Mouse (Mus musculus) heart, adult 2 months (tissue): ENCODE measurements around the gene Tmc8. TPM values are rescaled to one million over a fixed set of nuclear protein-coding genes. Genes with fewer than 3 reads are reported as not detected.
A peak's percentile ranks its signal among the peaks of the same experiment; 100 is the strongest.

Experiments
- DNase-seq, 2 experiments: peaks; one replicate each; pipeline ENCODE4 v3.0.0; 2021
- H3K27ac ChIP-seq: fragments of 200-600 bp; 2 replicates; pipeline ENCODE4 v1.8.1; 2022
- H3K27me3 ChIP-seq: fragments of 200-500 bp; 2 replicates; pipeline ENCODE4 v1.6.1; 2012; ENCODE audit warnings: mild to moderate bottlenecking, low read length, inconsistent platforms, mixed read lengths; ENCODE audit not compliant: control insufficient read depth, insufficient read depth
- H3K36me3 ChIP-seq: fragments of 200-500 bp; 2 replicates; pipeline ENCODE4 v1.6.1; 2012; ENCODE audit warnings: low read length, inconsistent platforms; ENCODE audit not compliant: control insufficient read depth, insufficient read depth
- H3K4me1 ChIP-seq: fragments of 200-500 bp; 2 replicates; pipeline ENCODE4 v1.6.1; 2011; ENCODE audit warnings: low read length; ENCODE audit not compliant: control insufficient read depth, insufficient read depth
- H3K4me3 ChIP-seq: fragments of 200-600 bp; 2 replicates; pipeline ENCODE4 v1.8.1; 2022
- H3K79me2 ChIP-seq: fragments of 200-500 bp; replicated peaks from 2 replicates; pipeline ENCODE4 v1.6.1; 2012; ENCODE audit warnings: mild to moderate bottlenecking, inconsistent platforms, low read length, moderate library complexity, mixed read lengths; ENCODE audit not compliant: control insufficient read depth, insufficient read depth
- H3K9ac ChIP-seq: fragments of 200-500 bp; 2 replicates; pipeline ENCODE4 v1.6.1; 2012; ENCODE audit warnings: low read depth, mild to moderate bottlenecking, control low read depth, inconsistent platforms, low read length, mixed read lengths
- CTCF ChIP-seq: fragments of 200-600 bp; IDR thresholded peaks from 2 replicates; pipeline ENCODE4 v1.8.1; 2022; ENCODE audit warnings: antibody characterized with exemption, mild to moderate bottlenecking, moderate library complexity
- EP300 ChIP-seq: fragments of 200-500 bp; IDR thresholded peaks from 2 replicates; pipeline ENCODE4 v1.6.1; 2011; ENCODE audit warnings: low read depth, low read length, control low read depth; ENCODE audit not compliant: insufficient read depth
- POLR2A ChIP-seq: fragments of 200-500 bp; IDR thresholded peaks from 2 replicates; pipeline ENCODE4 v1.6.1; 2011; ENCODE audit warnings: mild to moderate bottlenecking, low read depth, low read length, control low read depth; ENCODE audit not compliant: insufficient read depth
- WGBS: fragments of 180-500 bp; shearing (Covaris S2); methylation state at CpG from one replicate; pipeline ENCODE4 v1.1.7; 2018; 5-methylcytosine and 5-hydroxymethylcytosine counted together
- intact Hi-C: fragments of 180-260 bp; cut with DNase I; formaldehyde crosslinking; loops from one replicate; pipeline ENCODE4 v1.15.1; 2025
- polyA plus RNA-seq: library from polyadenylated mRNA; depleted of rRNA; stranded (reverse); fragments of >200 nt; gene quantifications from 2 replicates; pipeline ENCODE4 v1.2.3, GENCODE M21; 2012
- total RNA-seq, 2 experiments: library from RNA; stranded (reverse); gene quantifications; 2 replicates each; pipeline ENCODE4 v1.2.3; 2021

Tmc8 gene
- total and polyA plus RNA-seq, 3 experiments, result 3.3 to 9.5 (median 3.7) TPM

DNA sequence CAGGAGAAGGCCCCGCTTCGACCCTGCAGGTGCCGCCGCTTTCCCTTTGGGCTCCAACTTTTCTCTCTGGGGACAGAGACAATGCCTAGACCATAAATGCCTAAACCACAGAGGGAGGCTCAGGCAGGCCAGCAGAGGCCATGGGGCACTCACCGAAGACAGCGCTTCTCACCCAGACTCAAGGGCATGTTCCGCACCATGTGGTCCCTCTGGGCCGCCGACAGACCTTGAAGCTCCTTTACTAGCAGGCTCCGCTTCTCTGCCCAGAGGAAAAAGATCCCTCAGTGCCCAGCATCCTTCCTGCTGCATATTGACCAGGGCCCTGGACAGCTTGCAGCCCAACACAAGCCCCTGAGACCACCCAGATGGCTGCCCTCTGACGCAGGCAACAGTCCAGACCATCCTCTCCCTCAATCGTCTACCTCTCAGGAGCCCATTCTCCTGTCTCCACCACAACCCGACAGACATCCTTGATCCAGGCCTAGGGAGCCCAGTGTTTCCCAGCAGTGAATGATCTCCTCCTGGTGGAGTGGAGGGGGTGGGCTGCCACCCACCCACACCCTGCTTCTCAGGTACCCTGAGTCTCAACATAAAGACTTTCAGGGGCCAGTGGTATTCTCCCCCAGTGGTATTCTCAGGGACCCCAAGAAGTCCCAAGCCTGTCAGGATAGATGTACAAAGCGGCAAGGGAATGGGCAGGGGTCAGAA is 5.6 kb upstream of the Tmc8 start:
- intact Hi-C loops, result no loop called here
- H3K9ac ChIP-seq, result no peak overlapping the region
- H3K27me3 ChIP-seq, result no peaks in the 10 kb centered on the region
- H3K79me2 ChIP-seq, result no peaks in the 10 kb centered on the region
- no peaks in the 10 kb centered on the region for H3K36me3 ChIP-seq
- peaks cover 4% of the 10 kb centered on the region; the same call in 1 of the 2 replicates for H3K4me1 ChIP-seq
- no peak overlapping the region for H3K27ac ChIP-seq
- H3K4me3 ChIP-seq, result no peak overlapping the region
- DNase-seq, result no peak
- no peak for TF ChIP-seq EP300
- no peak for TF ChIP-seq POLR2A
- no peak for TF ChIP-seq CTCF
- 92% methylated on average over 14 of the region's 14 CpGs for WGBS

DNA sequence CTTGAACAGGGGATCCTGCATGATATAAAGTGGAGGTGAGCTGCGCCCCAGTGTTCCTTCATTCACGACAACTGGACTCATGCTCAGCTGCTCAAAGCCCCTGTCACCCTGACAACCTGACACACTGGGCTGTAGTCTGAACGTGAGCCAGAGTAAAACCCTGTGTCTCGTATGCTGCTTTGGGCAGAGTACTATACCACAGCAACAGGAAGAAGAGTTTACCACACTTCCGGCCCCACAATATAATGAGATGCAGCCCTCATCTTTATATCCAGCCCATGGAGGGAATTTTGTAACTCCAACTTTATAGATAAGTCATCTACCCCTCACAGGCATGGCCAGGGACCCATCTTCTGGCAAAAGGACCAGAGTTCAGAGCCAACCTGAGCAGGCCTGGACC is 4.8 kb upstream of the Tmc8 start:
- Histone ChIP-seq H3K79me2 (no peaks in the 10 kb centered on the region), H3K4me1 (peaks cover 6% of the 10 kb centered on the region; the same call in 1 of the 2 replicates), H3K36me3 (no peaks in the 10 kb centered on the region), H3K9ac (no peak overlapping the region), H3K27me3 (no peaks in the 10 kb centered on the region), H3K4me3 (no peak overlapping the region), H3K27ac (no peak overlapping the region)
- WGBS, result 82% methylated on average over 5 of the region's 5 CpGs
- no peak for DNase-seq
- intact Hi-C loops, result no loop called here
- TF ChIP-seq POLR2A (no peak), CTCF (no peak), EP300 (no peak)

DNA sequence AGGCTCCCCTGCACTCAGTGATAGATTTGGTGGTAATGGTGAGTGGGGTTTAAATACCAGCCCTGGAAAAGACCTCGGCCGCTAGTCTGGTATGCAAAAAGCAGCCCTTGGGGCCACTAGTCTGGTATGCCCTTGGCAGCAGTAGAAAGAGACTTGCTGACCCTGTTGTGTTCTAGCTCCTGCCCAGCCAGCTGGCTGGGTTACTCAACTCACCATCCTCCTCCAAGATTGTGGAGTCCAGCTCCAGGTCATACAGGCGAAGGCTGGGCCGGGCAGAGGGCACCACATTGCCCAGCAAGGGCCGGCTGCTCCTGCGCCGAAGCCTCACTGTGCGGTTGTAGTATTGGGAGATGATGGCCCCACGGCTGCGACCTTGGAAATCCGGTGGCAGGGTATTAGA is 3.8 kb upstream of the Tmc8 start:
- Histone ChIP-seq H3K79me2 (no peaks in the 10 kb centered on the region), H3K36me3 (no peaks in the 10 kb centered on the region), H3K27me3 (no peaks in the 10 kb centered on the region), H3K9ac (no peak overlapping the region), H3K4me3 (no peak overlapping the region), H3K4me1 (peaks cover 6% of the 10 kb centered on the region; the same call in 1 of the 2 replicates), H3K27ac (no peak overlapping the region)
- TF ChIP-seq CTCF (no peak), EP300 (no peak)
- no peak for DNase-seq
- intact Hi-C loops, result no loop called here
- whole genome bisulfite sequencing, result 93% methylated on average over 11 of the region's 11 CpGs

DNA sequence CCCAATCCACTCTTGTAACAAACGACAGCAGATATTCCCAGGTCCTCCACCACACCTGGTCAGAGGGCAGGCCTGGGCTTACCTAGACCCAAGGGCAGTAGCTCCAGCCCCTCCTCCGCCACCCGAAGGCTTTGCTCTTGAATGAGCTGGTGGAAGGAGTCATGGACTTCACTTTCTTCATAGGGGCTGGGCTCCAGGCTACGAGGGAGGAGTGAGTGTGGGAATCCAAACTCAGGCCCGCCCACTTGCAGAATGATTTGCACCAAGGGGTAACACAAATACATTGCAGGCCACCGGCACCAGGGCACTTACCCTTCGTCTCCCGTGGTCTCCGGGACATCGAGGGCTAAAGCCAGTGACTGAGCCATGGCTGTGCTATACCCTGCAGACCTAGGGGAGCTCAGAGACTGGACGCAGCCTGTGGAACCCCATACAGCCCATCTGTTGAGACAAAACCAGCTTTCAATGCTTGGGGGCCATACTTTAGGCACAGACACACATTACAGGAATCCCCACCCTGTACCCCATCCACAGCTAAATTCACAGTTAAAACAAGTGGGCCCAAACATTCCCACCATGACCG is 2.9 kb upstream of the Tmc8 start:
- TF ChIP-seq CTCF (no peak), POLR2A (no peak), EP300 (no peak)
- Histone ChIP-seq H3K27ac (peak overlapping the region; percentile 96), H3K9ac (peak overlapping the region; percentile 74), H3K4me3 (peak overlapping the region; percentile 52), H3K27me3 (no peaks in the 10 kb centered on the region), H3K79me2 (no peaks in the 10 kb centered on the region), H3K4me1 (peaks cover 6% of the 10 kb centered on the region; the same call in 1 of the 2 replicates), H3K36me3 (no peaks in the 10 kb centered on the region)
- peak; percentile 45 to 58 for DNase-seq
- 44% methylated on average over 12 of the region's 12 CpGs for WGBS
- intact Hi-C loops, result no loop called here

DNA sequence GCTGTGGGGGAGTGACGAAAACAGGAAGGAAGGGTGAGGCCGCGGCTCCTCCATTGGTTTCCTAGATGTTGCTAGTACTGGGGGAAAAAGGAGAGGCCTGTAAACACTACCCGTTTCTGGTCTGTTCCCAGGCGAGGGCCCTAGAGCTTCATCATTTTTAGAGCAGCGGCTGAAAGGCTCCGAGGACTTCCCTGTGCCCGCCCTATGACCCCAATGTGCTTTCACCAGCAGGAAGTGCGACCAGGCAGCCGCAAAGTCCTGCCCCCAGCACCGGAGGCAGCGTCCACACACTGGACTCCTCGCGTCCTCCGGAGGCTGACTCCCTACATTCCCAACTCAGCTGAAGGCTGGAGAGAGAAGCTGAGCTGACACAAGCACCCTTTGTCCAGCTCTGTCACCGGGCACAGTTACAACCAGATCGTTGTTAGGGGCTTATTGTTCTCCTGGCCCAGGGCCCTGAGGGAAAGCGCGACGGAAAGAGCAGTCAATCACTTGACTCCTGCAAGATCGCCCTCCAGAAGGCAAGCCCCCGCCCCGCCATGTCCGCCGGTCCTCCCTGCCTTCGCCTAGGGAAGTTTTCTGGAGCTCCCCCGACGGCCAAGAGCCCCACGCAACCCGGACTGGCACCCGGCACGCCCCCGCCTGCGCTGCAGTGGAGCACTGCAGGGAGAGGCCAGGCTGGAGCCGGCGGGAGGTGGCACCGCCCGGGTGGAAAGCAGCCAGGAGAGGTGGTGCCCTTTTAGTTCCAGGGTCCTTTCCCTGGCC is 2.3 kb upstream of the Tmc8 start:
- TF ChIP-seq POLR2A (peak; percentile 87), EP300 (peak; percentile 61; the same call in 1 of the 2 replicates), CTCF (peak; percentile 34)
- peak overlapping the region; percentile 74 for H3K9ac ChIP-seq
- 10% methylated on average over 38 of the region's 38 CpGs for WGBS

DNA sequence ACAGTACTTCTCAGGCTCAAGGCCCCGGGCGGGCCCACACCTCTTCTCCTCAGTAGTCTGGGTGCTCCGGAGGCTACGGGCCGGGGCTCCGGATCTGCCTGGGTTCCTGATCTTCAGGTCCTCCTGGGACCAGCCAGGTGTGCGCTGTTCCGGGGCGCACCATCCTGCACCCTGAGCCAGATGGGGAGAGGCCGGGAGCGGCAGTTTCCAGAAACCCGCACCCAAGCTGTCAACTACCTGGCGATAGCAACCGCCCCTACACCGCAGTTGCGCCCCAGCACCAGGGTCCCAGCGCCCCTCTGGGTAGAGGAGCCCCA is 1.7 kb upstream of the Tmc8 start:
- H3K27me3 ChIP-seq, result no peaks in the 10 kb centered on the region
- peak overlapping the region; percentile 96 for H3K27ac ChIP-seq
- intact Hi-C loops, result no loop called here
- peak overlapping the region; percentile 52 for H3K4me3 ChIP-seq
- H3K4me1 ChIP-seq, result peaks cover 6% of the 10 kb centered on the region; the same call in 1 of the 2 replicates
- H3K79me2 ChIP-seq, result no peaks in the 10 kb centered on the region
- no peak for TF ChIP-seq EP300
- TF ChIP-seq POLR2A, result no peak
- TF ChIP-seq CTCF, result no peak
- under 1% methylated on average over 17 of the region's 17 CpGs for WGBS
- H3K36me3 ChIP-seq, result no peaks in the 10 kb centered on the region
- H3K9ac ChIP-seq, result peak overlapping the region; percentile 74
- no peak for DNase-seq

More for the DNA sequence above, 2.3 kb upstream of the Tmc8 start:
- H3K4me3 ChIP-seq, result peak overlapping the region; percentile 52
- peak overlapping the region; percentile 96 for H3K27ac ChIP-seq
- peak; percentile 82 to 88 for DNase-seq
- H3K27me3 ChIP-seq, result no peaks in the 10 kb centered on the region
- no peaks in the 10 kb centered on the region for H3K79me2 ChIP-seq
- no peaks in the 10 kb centered on the region for H3K36me3 ChIP-seq
- intact Hi-C loops, result no loop called here
- peaks cover 6% of the 10 kb centered on the region; the same call in 1 of the 2 replicates for H3K4me1 ChIP-seq
